In the genomic region with DNA sequence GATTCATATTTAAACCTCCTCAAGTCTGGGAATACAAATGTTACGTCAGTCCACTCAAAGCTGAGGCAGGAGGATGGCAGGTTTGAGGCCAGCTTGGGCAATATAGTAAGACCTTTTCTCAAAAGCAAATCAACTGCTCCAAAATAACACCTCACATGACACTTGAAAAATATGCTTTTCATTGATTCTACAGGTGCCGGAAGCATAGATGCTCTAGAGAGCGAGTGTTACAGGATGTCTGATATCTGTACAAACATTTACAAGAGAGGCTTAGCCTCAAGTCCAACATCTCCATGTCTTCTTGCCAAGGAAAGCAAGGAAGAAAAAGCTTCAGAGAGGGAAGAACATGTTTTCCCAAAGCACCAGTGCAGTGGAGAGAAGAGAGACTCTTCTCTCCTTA, we compare ENCODE assay signal across 20 mouse cellular contexts. TPM values are rescaled to one million over a fixed set of nuclear protein-coding genes. Genes with fewer than 3 reads are reported as not detected.
DNase-seq lines count a peak whose midpoint lies in the region; ATAC-seq and TF ChIP-seq lines count a peak whose summit lies in the region.
"Had no signal": no experiment of that assay in that cellular context is flagged by ENCODE, and none has a peak within 500 bp of the region (broad histone marks: within the 10 kb centered on the region; RNA-seq: fewer than 3 reads in every experiment).

No protein-coding gene starts in this region.

- no peak overlapping the region for H3K4me3 ChIP-seq in liver, postnatal 0 days (ENCODE audit: low read depth, low read length)
- H3K4me3 ChIP-seq: embryonic facial prominence, embryonic 12.5 days; forebrain, embryonic 15.5 days; heart, embryonic 10.5 days; hindbrain, embryonic 10.5 days had no signal

- 66% methylated on average over 3 of the region's 3 CpGs for WGBS in liver, postnatal 0 days (ENCODE audit: insufficient replicate concordance)

- intact Hi-C loops in heart, postnatal 10 days (cut with DNase I) = no loop called here
- intact Hi-C loops in left cerebral cortex, postnatal 14 days (cut with DNase I) = no loop called here

- H3K4me2 ChIP-seq in liver, postnatal 0 days (ENCODE audit: low read depth, low read length) = peak overlapping the region; percentile 4
- H3K4me2 ChIP-seq: embryonic facial prominence, embryonic 12.5 days; forebrain, embryonic 15.5 days; hindbrain, embryonic 14.5 days had no signal

- no peak for TF ChIP-seq CTCF in liver, postnatal 0 days (IDR thresholded peaks at IDR 0.05; ENCODE audit: low read depth)

- H3K27ac ChIP-seq in liver, postnatal 0 days (ENCODE audit: low read depth) = no peak overlapping the region
- H3K27ac ChIP-seq: embryonic facial prominence, embryonic 12.5 days; forebrain, embryonic 15.5 days; heart, embryonic 10.5 days; hindbrain, embryonic 10.5 days; hindbrain, embryonic 14.5 days had no signal

- H3K36me3 ChIP-seq in liver, postnatal 0 days (replicated peaks; ENCODE audit: insufficient read depth, low read length) = no peaks in the 10 kb centered on the region
- H3K36me3 ChIP-seq: embryonic facial prominence, embryonic 12.5 days; forebrain, embryonic 15.5 days; hindbrain, embryonic 10.5 days had no signal

- no peaks in the 10 kb centered on the region for H3K9me3 ChIP-seq in liver, postnatal 0 days (ENCODE audit: low read length)
- H3K9me3 ChIP-seq: embryonic facial prominence, embryonic 12.5 days; forebrain, embryonic 15.5 days; G1E; heart, embryonic 10.5 days; hindbrain, embryonic 10.5 days had no signal

- TF ChIP-seq EP300 in liver, postnatal 0 days (IDR thresholded peaks at IDR 0.05; ENCODE audit: low read depth) = no peak

- ATAC-seq in liver, postnatal 0 days = no peak
- ATAC-seq: forebrain, embryonic 15.5 days had no signal

- no peak overlapping the region for H3K9ac ChIP-seq in liver, postnatal 0 days (replicated peaks)
- H3K9ac ChIP-seq: embryonic facial prominence, embryonic 12.5 days; forebrain, embryonic 15.5 days; hindbrain, embryonic 14.5 days had no signal

- DNase-seq in heart, adult 11 months = peak; percentile 68
- no peak for DNase-seq in heart, postnatal 10 days
- DNase-seq in CD4-positive helper T cell, adult 2 months (ENCODE audit: low read depth, low spot score) = peak; percentile 43
- DNase-seq in induced T-regulatory cell, adult 2 months (ENCODE audit: low read depth) = peak; percentile 66
- no peak for DNase-seq in liver, postnatal 0 days
- DNase-seq in kidney, adult 8-10 months = no peak
- DNase-seq in spleen, postnatal 10 days (ENCODE audit: low spot score in 2 of 2) = no peak
- DNase-seq in left cerebral cortex, postnatal 14 days (ENCODE audit: low spot score in 2 of 2) = no peak
- DNase-seq: adrenal gland, postnatal 10 days; cerebellum, adult 11 months; cerebellum, adult 8-10 months; cerebellum, postnatal 14 days; gastrocnemius, postnatal 25 days; heart, postnatal 14 days had no signal

- H3K27me3 ChIP-seq in liver, postnatal 0 days (ENCODE audit: insufficient read depth, low read length) = no peaks in the 10 kb centered on the region
- H3K27me3 ChIP-seq: embryonic facial prominence, embryonic 12.5 days; forebrain, embryonic 15.5 days had no signal

- H3K4me1 ChIP-seq in liver, postnatal 0 days (ENCODE audit: insufficient read depth) = peaks cover 46% of the 10 kb centered on the region

RNA-seq across cellular contexts. Expression of a gene that starts 6.1 kb away (rescaled TPM):
- 10 to 100 TPM; 89.8 to 96.6 TPM for total RNA-seq in heart, postnatal 10 days (2021)
- 103 and 105 TPM in 2 replicates for polyA plus RNA-seq in liver, postnatal 0 days (2015; fragmentation: Nextera tagmentation; extraction: Ambion mirVana)
- 10 to 100 TPM; 76.6 to 76.7 TPM for total RNA-seq in left cerebral cortex, postnatal 14 days (2021)

RNA-seq across cellular contexts. Expression of a gene that starts 47.2 kb away (rescaled TPM):
- total RNA-seq in heart, postnatal 10 days (2021) = 10 to 100 TPM; 14.5 to 14.7 TPM
- 12.9 and 15.0 TPM in 2 replicates for polyA plus RNA-seq in liver, postnatal 0 days (2015; fragmentation: Nextera tagmentation; extraction: Ambion mirVana)
- total RNA-seq in left cerebral cortex, postnatal 14 days (2021) = 10 to 100 TPM; 15.5 to 19.9 TPM

Comparison
In these comparisons a context has a peak if more than half of its experiments do, and no peak if none do; other contexts are left out.
1. DNase-seq: peak in heart, adult 11 months (single experiment), CD4-positive helper T cell, adult 2 months (single experiment) and induced T-regulatory cell, adult 2 months (single experiment); none in heart, postnatal 10 days (0 of 2), liver, postnatal 0 days (single experiment), kidney, adult 8-10 months (0 of 2), spleen, postnatal 10 days (0 of 2) and left cerebral cortex, postnatal 14 days (0 of 2).